Mouse (Mus musculus) hindbrain, embryonic 11.5 days (tissue): ENCODE results near the gene Slc29a1. TPM values are rescaled to one million over a fixed set of nuclear protein-coding genes. Genes with fewer than 3 reads are reported as not detected.
A peak's percentile ranks its signal among the peaks of the same experiment; 100 is the strongest.

Experiments used
- ATAC-seq: fragments of 200-750 bp; cut with Nextera tagmentation; 2 replicates; pipeline ENCODE4 v1.8.0; 2017; ENCODE audit warnings: mild to moderate bottlenecking, moderate TSS enrichment, moderate library complexity; ENCODE audit not compliant: low FRiP score
- DNase-seq: peaks from one replicate; pipeline ENCODE4 v3.0.0-alpha.2; 2015; ENCODE audit warnings: low spot score
- H3K27ac ChIP-seq: fragments of 300-500 bp; sonication (generic); 2 replicates; pipeline ENCODE4 v1.5.1; 2014; ENCODE audit warnings: mild to moderate bottlenecking, low read depth, low read length
- H3K27me3 ChIP-seq: fragments of 300-500 bp; sonication (generic); 2 replicates; pipeline ENCODE4 v1.6.1; 2014; ENCODE audit warnings: mild to moderate bottlenecking, low read length, moderate library complexity, mixed read lengths; ENCODE audit not compliant: control insufficient read depth, insufficient read depth
- H3K36me3 ChIP-seq: fragments of 300-500 bp; sonication (generic); 2 replicates; pipeline ENCODE4 v1.6.1; 2014; ENCODE audit warnings: mild to moderate bottlenecking, low read length, moderate library complexity, mixed read lengths; ENCODE audit not compliant: control insufficient read depth, insufficient read depth
- H3K4me1 ChIP-seq: fragments of 300-500 bp; sonication (generic); replicated peaks from 2 replicates; pipeline ENCODE4 v1.6.1; 2014; ENCODE audit warnings: low read length, mixed read lengths; ENCODE audit not compliant: control insufficient read depth, insufficient read depth
- H3K4me2 ChIP-seq: fragments of 300-500 bp; sonication (generic); replicated peaks from 2 replicates; pipeline ENCODE4 v1.6.1; 2014; ENCODE audit warnings: mild to moderate bottlenecking, low read depth, low read length
- H3K4me3 ChIP-seq: fragments of 300-500 bp; sonication (generic); 2 replicates; pipeline ENCODE4 v1.5.1; 2014; ENCODE audit warnings: low read depth, low read length
- H3K9ac ChIP-seq: fragments of 300-500 bp; sonication (generic); 2 replicates; pipeline ENCODE4 v1.6.1; 2014; ENCODE audit warnings: low read depth, low read length
- H3K9me3 ChIP-seq: fragments of 300-500 bp; sonication (generic); 2 replicates; pipeline ENCODE4 v1.6.1; 2016; ENCODE audit warnings: low read length; ENCODE audit not compliant: control insufficient read depth
- WGBS: fragments of 180-500 bp; shearing (Covaris S2); extraction: QIAGEN DNeasy Blood & Tissue Kit; methylation state at CpG from one replicate; pipeline ENCODE4 v1.1.7; 2014; 5-methylcytosine and 5-hydroxymethylcytosine counted together
- polyA plus RNA-seq: library from polyadenylated mRNA; unstranded; fragments of >200 nt; fragmentation: Nextera tagmentation; extraction: Ambion mirVana; gene quantifications from 2 replicates; pipeline ENCODE4 v1.2.1, GENCODE M21; 2014

Slc29a1 gene
- polyA plus RNA-seq, 1 experiment from 2014 or later: 48.0 TPM

- H3K4me2 ChIP-seq: no peak overlapping the region
- H3K27me3 ChIP-seq: no peaks in the 10 kb centered on the region
- H3K9me3 ChIP-seq: no peaks in the 10 kb centered on the region
- H3K4me3 ChIP-seq: no peak overlapping the region
- DNase-seq (no peak), ATAC-seq (no peak)
- no peak overlapping the region for H3K27ac ChIP-seq
- 0 out of 2 replicates have a peak, but pooled peaks cover 4% of the 10 kb centered on the region for H3K4me1 ChIP-seq
- H3K36me3 ChIP-seq: no peaks in the 10 kb centered on the region
- 91% methylated on average over 6 of the region's 6 CpGs for WGBS
- no peak overlapping the region for H3K9ac ChIP-seq
Observed at GRCm38 (mm10) chr17:45582188-45582587, 17.2 kb downstream of the Slc29a1 start.

GRCm38 (mm10) chr17:45581567-45581983, 17.8 kb downstream of the Slc29a1 start:
- peak; percentile 28; the same call in 1 of the 2 replicates for ATAC-seq
- WGBS: 21% methylated on average over 2 of the region's 2 CpGs
- DNase-seq: peak; percentile 80

GRCm38 (mm10) chr17:45580958-45581477, 18.4 kb downstream of the Slc29a1 start:
- Histone ChIP-seq H3K27ac (no peak overlapping the region), H3K4me1 (0 out of 2 replicates have a peak, but pooled peaks cover 4% of the 10 kb centered on the region), H3K4me3 (no peak overlapping the region), H3K27me3 (no peaks in the 10 kb centered on the region), H3K4me2 (no peak overlapping the region), H3K9ac (no peak overlapping the region), H3K36me3 (no peaks in the 10 kb centered on the region), H3K9me3 (no peaks in the 10 kb centered on the region)
- 47% methylated on average over 12 of the region's 12 CpGs for WGBS
- peak; percentile 41 for DNase-seq
- ATAC-seq: no peak

More at GRCm38 (mm10) chr17:45581567-45581983, 17.8 kb downstream of the Slc29a1 start:
- no peak overlapping the region for H3K4me2 ChIP-seq
- no peaks in the 10 kb centered on the region for H3K27me3 ChIP-seq
- H3K4me1 ChIP-seq: 0 out of 2 replicates have a peak, but pooled peaks cover 4% of the 10 kb centered on the region
- H3K9ac ChIP-seq: no peak overlapping the region
- H3K4me3 ChIP-seq: no peak overlapping the region
- no peaks in the 10 kb centered on the region for H3K9me3 ChIP-seq
- no peak overlapping the region for H3K27ac ChIP-seq
- H3K36me3 ChIP-seq: no peaks in the 10 kb centered on the region

GRCm38 (mm10) chr17:45579554-45579953, 19.9 kb downstream of the Slc29a1 start:
- H3K36me3 ChIP-seq: no peaks in the 10 kb centered on the region
- 88% methylated on average over 4 of the region's 4 CpGs for whole genome bisulfite sequencing
- no peak overlapping the region for H3K4me2 ChIP-seq
- H3K9me3 ChIP-seq: no peaks in the 10 kb centered on the region
- H3K27ac ChIP-seq: no peak overlapping the region
- no peak overlapping the region for H3K4me3 ChIP-seq
- no peak for DNase-seq
- H3K9ac ChIP-seq: no peak overlapping the region
- H3K27me3 ChIP-seq: no peaks in the 10 kb centered on the region
- ATAC-seq: no peak
- no peaks in the 10 kb centered on the region for H3K4me1 ChIP-seq

- DNase-seq: peak; percentile 40
- Histone ChIP-seq H3K9me3 (no peaks in the 10 kb centered on the region), H3K27ac (no peak overlapping the region), H3K36me3 (no peaks in the 10 kb centered on the region), H3K4me1 (no peaks in the 10 kb centered on the region), H3K27me3 (no peaks in the 10 kb centered on the region), H3K4me2 (no peak overlapping the region), H3K4me3 (no peak overlapping the region), H3K9ac (no peak overlapping the region)
- no peak for ATAC-seq
- WGBS: 73% methylated on average over 7 of the region's 7 CpGs
Observed at GRCm38 (mm10) chr17:45578843-45579242, 20.6 kb downstream of the Slc29a1 start.

- Histone ChIP-seq H3K9ac (no peak overlapping the region), H3K4me3 (no peak overlapping the region), H3K4me2 (no peak overlapping the region), H3K4me1 (no peaks in the 10 kb centered on the region), H3K36me3 (no peaks in the 10 kb centered on the region), H3K9me3 (no peaks in the 10 kb centered on the region), H3K27ac (no peak overlapping the region), H3K27me3 (no peaks in the 10 kb centered on the region)
- DNase-seq (no peak), ATAC-seq (no peak)
- 74% methylated on average over 5 of the region's 5 CpGs for WGBS
Observed at GRCm38 (mm10) chr17:45578242-45578641, 21.2 kb downstream of the Slc29a1 start.

- Histone ChIP-seq H3K4me3 (no peak overlapping the region), H3K9ac (peak overlapping the region; percentile 85; the same call in 1 of the 2 replicates), H3K27me3 (no peaks in the 10 kb centered on the region)
Observed at GRCm38 (mm10) chr17:45575123-45575897, 24.1 kb downstream of the Slc29a1 start.

GRCm38 (mm10) chr17:45574129-45574761, 25.2 kb downstream of the Slc29a1 start:
- DNase-seq (peak; percentile 68), ATAC-seq (peak; percentile 34)
- H3K9ac ChIP-seq: peak overlapping the region; percentile 85
- peak overlapping the region; percentile 92 for H3K27ac ChIP-seq
- no peaks in the 10 kb centered on the region for H3K9me3 ChIP-seq
- H3K4me3 ChIP-seq: peak overlapping the region; percentile 92
- no peaks in the 10 kb centered on the region for H3K27me3 ChIP-seq
- H3K36me3 ChIP-seq: peaks cover 14% of the 10 kb centered on the region
- H3K4me2 ChIP-seq: peak overlapping the region; percentile 86
- 4% methylated on average over 17 of the region's 17 CpGs for WGBS
- peaks cover 4% of the 10 kb centered on the region; the same call in 1 of the 2 replicates for H3K4me1 ChIP-seq

More at GRCm38 (mm10) chr17:45575123-45575897, 24.1 kb downstream of the Slc29a1 start:
- 91% methylated on average over 8 of the region's 8 CpGs for WGBS
- 0 out of 2 replicates have a peak, but pooled peaks cover 4% of the 10 kb centered on the region for H3K4me1 ChIP-seq
- H3K27ac ChIP-seq: 0 out of 2 replicates have a peak overlapping the region, but pooled peaks have one; percentile 92
- no peaks in the 10 kb centered on the region for H3K9me3 ChIP-seq
- no peak overlapping the region for H3K4me2 ChIP-seq
- peaks cover 10% of the 10 kb centered on the region for H3K36me3 ChIP-seq
- DNase-seq (no peak), ATAC-seq (no peak)
